Mouse (Mus musculus) left cerebral cortex, postnatal 36 days (tissue): ENCODE results near the gene Mfsd12. TPM values are rescaled to one million over a fixed set of nuclear protein-coding genes. Genes with fewer than 3 reads are reported as not detected.

Source experiments
- DNase-seq, 2 experiments: peaks; one replicate each; pipeline ENCODE4 v3.0.0; 2021 to 2022; ENCODE audit warnings: low spot score in 2 of 2, mixed read lengths in 1 of 2
- intact Hi-C: fragments of 180-260 bp; cut with DNase I; formaldehyde crosslinking; loops from one replicate; pipeline ENCODE4 v1.15.1; 2025
- total RNA-seq, 2 experiments: library from RNA; stranded (reverse); gene quantifications; 2 replicates each; pipeline ENCODE4 v1.2.3; 2021

Mfsd12 gene
- total RNA-seq, 2 experiments from 2014 or later: 39.6 to 40.9 TPM

GRCm38 (mm10) chr10:81393456-81394063 is 36.3 kb downstream of the Mfsd12 start:
- intact Hi-C loops: no loop called here

GRCm38 (mm10) chr10:81395127-81395526 is 37.8 kb downstream of the Mfsd12 start:
- DNase-seq: no peak
- intact Hi-C loops: no loop called here

More at GRCm38 (mm10) chr10:81393456-81394063, 36.3 kb downstream of the Mfsd12 start:
- DNase-seq: no peak

- intact Hi-C loops: no loop called here
- no peak for DNase-seq
These were observed 38.6 kb downstream of the Mfsd12 start for GRCm38 (mm10) chr10:81395865-81396264.

GRCm38 (mm10) chr10:81396749-81397148 is 39.5 kb downstream of the Mfsd12 start:
- intact Hi-C loops: no loop called here
- DNase-seq: no peak

- intact Hi-C loops: no loop called here
- no peak for DNase-seq
These were observed 42.0 kb downstream of the Mfsd12 start for GRCm38 (mm10) chr10:81399296-81399695.

- no peak for DNase-seq
- intact Hi-C loops: no loop called here
These were observed 42.6 kb downstream of the Mfsd12 start for GRCm38 (mm10) chr10:81399798-81400308.

GRCm38 (mm10) chr10:81400371-81401204 is 43.3 kb downstream of the Mfsd12 start:
- intact Hi-C loops: no loop called here
- no peak for DNase-seq

GRCm38 (mm10) chr10:81401205-81401520 is 43.9 kb downstream of the Mfsd12 start:
- intact Hi-C loops: no loop called here
- no peak for DNase-seq

- intact Hi-C loops: no loop called here
- DNase-seq: peak in 1 of 2 experiments; percentile 57
These were observed 44.4 kb downstream of the Mfsd12 start for GRCm38 (mm10) chr10:81401521-81402226.

- intact Hi-C loops: no loop called here
- no peak for DNase-seq
These were observed 45.0 kb downstream of the Mfsd12 start for GRCm38 (mm10) chr10:81402227-81402765.

- intact Hi-C loops: no loop called here
- DNase-seq: no peak
These were observed 46.2 kb downstream of the Mfsd12 start for GRCm38 (mm10) chr10:81403511-81403910.

GRCm38 (mm10) chr10:81404082-81404481 is 46.8 kb downstream of the Mfsd12 start:
- intact Hi-C loops: no loop called here
- DNase-seq: no peak

GRCm38 (mm10) chr10:81404720-81405119 is 47.4 kb downstream of the Mfsd12 start:
- DNase-seq: no peak
- intact Hi-C loops: no loop called here

- intact Hi-C loops: no loop called here
- DNase-seq: no peak
These were observed 48.4 kb downstream of the Mfsd12 start for GRCm38 (mm10) chr10:81405588-81406201.

GRCm38 (mm10) chr10:81406504-81407440 is 49.5 kb downstream of the Mfsd12 start:
- no peak for DNase-seq
- intact Hi-C loops: no loop called here

GRCm38 (mm10) chr10:81407539-81408423 is 50.5 kb downstream of the Mfsd12 start:
- DNase-seq: peak; percentile 63 to 74
- intact Hi-C loops: no loop called here

GRCm38 (mm10) chr10:81408424-81408729 is 51.1 kb downstream of the Mfsd12 start:
- intact Hi-C loops: no loop called here
- DNase-seq: no peak

- intact Hi-C loops: no loop called here
- DNase-seq: peak in 1 of 2 experiments; percentile 54
These were observed 51.6 kb downstream of the Mfsd12 start for GRCm38 (mm10) chr10:81408871-81409291.
